Mouse (Mus musculus) granulocyte monocyte progenitor cell, adult 5-6 weeks (primary cell): Measurements from ENCODE around the gene Tgfbr3l. TPM values are rescaled to one million over a fixed set of nuclear protein-coding genes. Genes with fewer than 3 reads are reported as not detected.

Experiments used
- ATAC-seq: replicated peaks from 2 replicates; pipeline ENCODE4 v1.8.0; 2016; ENCODE audit warnings: mild to moderate bottlenecking, moderate TSS enrichment, inconsistent platforms; ENCODE audit not compliant: poor library complexity, severe bottlenecking
- total RNA-seq, 2 experiments: library from RNA; stranded (forward) in 1 of 2; stranded (reverse) in 1 of 2; fragments of 200-712, 200-1000 nt in 1 of 2; fragments of >200 nt in 1 of 2; fragmentation: Nextera tagmentation in 1 of 2; gene quantifications; 2 replicates each; pipeline ENCODE4 v1.2.3; 2014 to 2017

The Tgfbr3l gene
- total RNA-seq (2014; fragmentation: Nextera tagmentation) (13.1 and 17.0 TPM in 2 replicates), total RNA-seq (2017) (2.4 and 2.8 TPM in 2 replicates)

- ATAC-seq: no peak
Measured at GRCm38 (mm10) chr8:4247951-4248540, at the start of gene Tgfbr3l. Gene Tgfbr3l, plus strand, starts transcription at chr8:4248214.

DNA sequence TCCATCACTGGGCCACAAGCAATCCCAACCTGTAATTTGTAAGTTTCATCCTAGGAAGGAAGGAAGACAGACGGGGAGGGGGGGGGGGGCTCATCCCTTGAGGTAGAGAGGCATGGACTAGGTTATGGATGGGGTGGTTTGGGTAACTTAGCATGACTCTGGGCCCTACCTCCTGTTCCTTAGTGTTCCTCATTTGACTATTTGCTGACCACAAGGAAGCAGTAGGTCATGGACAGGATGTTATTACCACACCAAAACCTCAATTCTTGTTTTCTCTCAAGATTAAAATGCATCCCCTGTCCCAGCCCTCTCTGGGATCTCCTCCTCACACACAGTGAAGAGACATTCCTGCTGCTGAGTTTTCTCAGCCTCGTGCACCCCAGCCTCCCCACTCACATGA, 46.7 kb upstream of the Tgfbr3l start:
- ATAC-seq: peak; percentile 89

DNA sequence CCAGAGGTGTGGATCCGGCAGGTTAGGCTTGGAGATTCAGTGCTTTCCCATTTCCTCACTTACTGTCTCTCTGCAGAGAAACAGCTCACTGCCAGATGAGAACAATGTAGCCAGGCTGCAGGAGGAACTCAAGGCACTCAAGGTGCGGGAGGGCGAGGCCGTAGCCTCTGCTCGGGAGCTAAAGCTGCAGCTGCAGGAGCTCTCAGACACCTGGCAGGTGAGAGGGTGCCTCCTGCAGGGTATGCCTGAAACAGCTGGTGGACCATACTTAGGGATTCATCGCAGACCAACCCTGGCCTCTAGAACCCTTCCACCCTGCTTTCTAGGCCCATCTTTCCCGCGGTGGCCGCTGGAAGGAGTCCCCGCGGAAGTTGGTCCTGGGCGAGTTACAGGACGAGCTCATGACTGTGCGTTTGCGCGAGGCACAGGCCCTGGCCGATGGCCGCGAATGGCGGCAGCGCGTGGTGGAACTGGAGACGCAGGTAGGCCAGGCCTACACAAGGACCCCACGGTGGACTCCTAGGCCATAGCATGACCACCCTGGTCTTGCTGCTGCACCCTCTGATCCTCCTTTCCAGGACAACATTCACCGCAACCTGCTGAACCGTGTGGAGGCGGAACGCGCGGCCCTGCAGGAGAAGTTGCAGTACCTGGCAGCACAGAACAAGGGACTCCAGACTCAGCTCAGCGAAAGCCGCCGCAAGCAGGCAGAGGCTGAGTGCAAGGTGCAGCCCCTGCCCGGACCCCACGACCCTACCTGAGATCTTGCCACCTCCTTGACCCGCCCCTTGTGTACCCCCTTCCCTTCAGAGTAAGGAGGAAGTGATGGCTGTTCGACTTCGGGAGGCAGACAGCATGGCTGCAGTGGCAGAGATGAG, 42.5 kb upstream of the Tgfbr3l start:
- ATAC-seq: no peak

- no peak for ATAC-seq
Measured at GRCm38 (mm10) chr8:4206182-4207015, 41.6 kb upstream of the Tgfbr3l start.

GRCm38 (mm10) chr8:4207016-4207350, 41.0 kb upstream of the Tgfbr3l start:
- ATAC-seq: no peak

DNA sequence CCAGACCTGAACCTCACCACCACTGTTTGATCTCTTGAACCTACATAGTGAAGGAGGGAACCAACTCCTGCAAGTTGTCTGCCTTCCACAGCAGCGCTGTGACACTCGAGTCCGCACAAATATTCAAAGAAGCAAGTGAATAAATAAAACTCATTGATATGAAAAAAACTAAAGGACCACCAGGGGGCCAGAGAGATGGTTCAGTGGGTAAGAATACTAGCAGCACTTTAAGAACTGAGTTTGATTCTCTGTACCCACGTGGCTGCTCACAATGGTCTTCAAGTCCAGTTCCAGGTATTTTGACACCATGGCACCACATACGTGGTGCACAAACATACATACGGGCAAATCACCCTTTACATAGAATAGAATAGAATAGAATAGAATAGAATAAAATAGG, 36.9 kb upstream of the Tgfbr3l start:
- no peak for ATAC-seq

- 0 out of 2 replicates have a peak, but pooled peaks have one; percentile 10 for ATAC-seq
Measured at GRCm38 (mm10) chr8:4212809-4213209, 35.2 kb upstream of the Tgfbr3l start.

DNA sequence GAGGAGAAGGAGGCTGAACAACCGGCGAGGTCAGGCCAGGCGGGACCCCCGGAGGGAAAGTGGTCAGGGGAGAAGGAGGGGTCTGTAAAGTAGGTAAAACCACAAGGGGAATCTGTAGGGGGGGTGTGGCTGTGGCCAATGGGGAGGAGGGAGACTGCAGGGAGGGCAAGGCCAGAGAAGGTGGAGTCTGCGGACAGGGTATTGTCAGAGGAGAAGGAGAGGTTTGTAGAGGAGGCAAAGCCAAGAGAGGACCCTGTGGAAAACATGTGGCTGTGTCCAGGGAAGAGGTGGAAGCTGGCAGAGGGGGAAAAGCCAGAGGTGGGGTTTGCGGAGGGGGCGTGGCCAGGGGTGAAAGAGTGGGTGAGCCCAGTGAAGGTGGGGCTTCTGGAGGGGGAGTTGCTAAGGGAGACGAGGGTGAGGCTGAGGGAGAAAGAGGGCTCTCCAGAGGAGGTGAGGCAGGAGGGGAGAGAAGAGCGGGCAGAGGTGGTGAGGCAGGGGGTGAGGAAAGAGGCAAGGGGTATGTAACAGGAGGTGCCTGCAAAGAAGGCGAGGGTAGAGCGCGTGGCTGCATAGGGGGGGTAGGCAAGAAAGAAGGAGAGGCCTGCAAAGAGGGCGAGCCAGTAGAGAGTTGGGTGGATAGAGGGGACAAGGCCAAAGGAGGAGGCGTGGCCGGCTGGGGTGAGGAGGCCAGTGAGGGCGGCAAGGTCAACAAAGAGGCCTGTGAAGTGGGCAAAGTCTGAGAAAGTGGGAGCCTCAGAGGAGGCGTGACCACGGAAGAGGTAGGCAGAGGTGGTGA, 34.6 kb upstream of the Tgfbr3l start:
- peak; percentile 37 for ATAC-seq

- ATAC-seq: peak; percentile 77
Measured at GRCm38 (mm10) chr8:4214006-4214980, 33.7 kb upstream of the Tgfbr3l start.

GRCm38 (mm10) chr8:4216296-4216695, 31.7 kb upstream of the Tgfbr3l start:
- no peak for ATAC-seq

GRCm38 (mm10) chr8:4216791-4217621, 31.0 kb upstream of the Tgfbr3l start, which contains the start of gene Prr36:
Gene Prr36, minus strand, starts transcription at chr8:4217459.
- no peak; the same call in 1 of the 2 replicates for ATAC-seq

DNA sequence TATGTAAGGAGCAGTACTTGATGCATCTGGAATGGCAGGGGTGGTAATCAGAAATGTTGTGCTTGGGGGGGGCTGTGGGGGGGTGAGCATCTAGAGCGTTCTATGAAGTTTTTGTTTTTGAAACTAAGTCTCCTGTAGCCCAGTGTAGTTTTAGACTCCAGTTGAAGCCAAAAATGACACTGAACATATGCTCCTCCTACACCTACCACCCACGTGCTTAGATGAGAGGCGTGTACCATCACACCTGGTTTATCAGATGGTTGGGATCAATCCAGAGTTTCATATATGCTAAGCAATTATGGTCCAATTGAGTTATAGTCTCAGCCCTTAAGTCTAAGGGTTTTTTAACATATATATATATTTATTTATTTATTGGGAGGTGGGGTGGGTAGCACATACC, 28.4 kb upstream of the Tgfbr3l start:
- no peak for ATAC-seq

DNA sequence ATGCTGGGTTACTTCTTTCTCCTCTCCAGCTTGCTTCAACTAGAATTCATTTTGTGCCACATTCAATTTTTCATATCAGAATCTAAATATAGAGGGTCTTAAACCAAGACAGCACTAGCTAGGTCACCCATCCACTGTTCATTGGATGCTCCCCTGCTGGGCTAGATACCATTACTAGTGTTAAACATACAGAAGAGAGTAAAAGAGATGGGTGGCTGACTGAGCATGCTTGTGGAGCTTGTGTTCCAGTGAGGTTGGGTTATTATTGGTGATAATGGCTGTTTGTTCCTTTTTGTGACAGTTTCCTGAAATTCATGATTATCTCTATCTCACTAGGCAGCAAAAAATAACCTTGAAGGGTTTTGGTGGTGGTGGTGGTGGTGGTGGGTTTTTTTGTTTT, 26.0 kb upstream of the Tgfbr3l start:
- no peak for ATAC-seq

DNA sequence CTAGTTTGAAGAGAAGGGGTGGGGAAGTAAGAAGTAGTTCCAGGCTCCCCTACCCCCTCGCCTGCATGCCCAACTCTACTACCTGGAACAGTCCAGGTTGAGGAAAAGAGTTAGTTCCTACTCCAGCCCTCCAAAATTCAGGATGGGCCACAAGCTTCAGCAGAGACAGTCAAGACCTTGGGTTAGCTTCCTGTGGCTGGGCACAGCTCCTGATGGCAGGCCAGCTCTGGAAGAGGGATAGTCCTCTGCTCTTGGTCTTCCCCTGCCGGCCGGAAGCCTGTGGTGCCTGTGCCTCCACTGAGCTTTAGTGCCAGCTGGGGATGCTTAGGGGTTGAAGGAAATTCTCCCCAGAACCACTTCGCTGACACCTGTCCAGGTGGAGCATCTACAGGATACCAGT, 21.7 kb upstream of the Tgfbr3l start:
- peak; percentile 46 for ATAC-seq

DNA sequence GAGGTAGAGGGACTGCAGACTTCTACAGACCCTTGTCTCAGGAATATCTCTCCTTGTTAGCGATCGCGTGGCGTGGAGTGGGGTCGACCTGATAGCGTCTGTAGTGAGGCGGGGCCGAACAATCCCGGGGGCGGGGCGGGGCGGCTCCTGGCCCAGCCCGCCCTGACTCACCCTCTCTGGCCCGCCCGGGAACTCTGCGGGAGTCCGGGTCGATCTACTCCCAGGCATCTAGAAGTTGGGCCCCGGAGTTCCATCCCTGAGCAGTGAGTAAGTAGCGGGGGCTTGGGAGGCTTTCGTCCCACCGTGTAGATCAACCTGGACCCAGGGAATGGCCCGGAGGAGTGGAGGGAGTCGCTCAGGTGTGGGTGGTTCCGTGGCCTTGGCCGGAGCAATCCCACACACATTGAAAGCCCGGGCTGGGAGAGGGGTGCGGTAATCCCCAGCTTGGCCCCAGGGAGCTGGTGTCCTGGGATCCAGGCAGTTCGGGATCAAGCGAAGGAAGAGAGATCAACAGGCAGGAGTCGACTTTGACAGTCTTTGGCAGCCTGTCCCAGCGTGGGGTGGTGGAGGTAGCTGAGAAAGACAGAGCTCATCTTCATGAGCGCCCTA, 21.2 kb upstream of the Tgfbr3l start, which contains the start of gene Lrrc8e:
TSS of gene Lrrc8e (plus strand) at position 89 of the 609 bp plus-strand sequence.
- ATAC-seq: peak; percentile 72

DNA sequence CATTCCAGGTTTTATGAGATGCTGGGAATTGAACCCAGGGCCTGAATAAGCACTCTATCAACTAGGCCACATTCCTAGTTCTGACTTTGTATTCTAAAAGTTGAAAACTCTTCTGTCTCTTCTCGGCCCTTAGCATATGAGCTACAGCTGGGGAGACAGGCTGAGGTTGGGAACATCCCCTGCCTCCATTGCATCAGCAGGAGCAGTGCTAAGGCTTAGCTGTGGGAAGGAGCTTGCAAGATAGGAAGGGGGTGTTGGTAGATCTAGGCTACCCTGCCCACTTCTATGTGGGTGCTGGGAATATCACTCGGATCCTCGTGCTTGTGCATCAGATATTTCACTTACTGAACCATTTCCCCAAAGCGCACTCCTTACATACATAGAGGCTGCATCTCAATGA, 20.1 kb upstream of the Tgfbr3l start:
- no peak for ATAC-seq

- ATAC-seq: no peak
Measured at GRCm38 (mm10) chr8:4229784-4230183, 18.2 kb upstream of the Tgfbr3l start.
